Mouse (Mus musculus): ENCODE measurements around the gene Polr2e. TPM values are rescaled to one million over a fixed set of nuclear protein-coding genes. Genes with fewer than 3 reads are reported as not detected.

Gene Polr2e
- 262 and 267 TPM in 2 replicates for polyA plus RNA-seq (2012; rRNA removed)

DNA sequence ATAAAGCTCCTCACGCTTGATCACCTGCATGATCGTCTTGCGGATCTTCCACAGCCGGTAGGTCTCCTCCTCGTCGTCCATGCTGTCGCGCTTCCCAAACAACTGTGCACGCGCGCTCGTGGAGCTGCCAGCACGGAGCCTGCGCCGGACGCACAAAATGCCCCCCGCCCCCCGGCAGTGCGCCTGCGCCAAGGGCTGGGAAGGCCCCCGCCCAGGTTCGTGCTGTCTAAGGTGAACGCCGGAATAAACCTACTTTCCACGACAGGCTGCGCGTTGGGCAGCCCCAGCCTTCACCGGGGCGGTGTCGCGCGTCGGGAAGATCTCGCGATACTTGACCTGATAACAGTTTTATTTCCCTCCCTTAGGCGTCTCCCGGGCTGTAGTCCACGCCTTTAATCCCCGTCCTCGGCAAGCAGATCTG is at the start of gene Polr2e:
Gene Polr2e, minus strand, starts transcription at position 237 of the 421 bp plus-strand sequence.

DNA sequence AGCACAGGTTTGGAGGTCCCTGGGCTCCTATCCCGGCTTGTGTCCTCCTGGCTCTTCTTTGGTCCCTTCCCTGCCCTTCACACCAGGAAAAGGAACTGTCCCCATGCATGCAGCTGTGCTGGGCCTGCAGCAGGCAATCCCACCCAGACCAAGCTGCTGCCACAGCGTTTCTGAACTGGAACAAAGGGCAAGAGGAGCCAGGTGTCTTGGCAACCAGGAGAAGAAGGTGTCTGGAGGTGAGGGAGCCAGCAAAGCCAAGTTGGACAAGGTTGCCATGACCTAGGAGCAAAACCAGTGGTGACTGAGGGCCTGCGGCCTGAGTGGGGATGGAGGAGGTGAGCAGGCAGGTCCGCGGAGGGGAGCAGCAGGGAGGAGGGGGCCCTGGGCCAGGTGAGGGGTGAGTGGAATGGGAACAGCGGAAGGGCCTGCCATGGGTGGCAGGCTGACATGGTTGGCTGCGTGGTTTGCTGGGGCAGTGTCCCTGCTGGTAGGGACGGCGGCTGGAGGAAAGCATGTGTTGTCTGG is 7.5 kb upstream of the Polr2e start, which contains the start of gene Gpx4:
Gene Gpx4, plus strand, starts transcription at position 126 of the 525 bp plus-strand sequence.

DNA sequence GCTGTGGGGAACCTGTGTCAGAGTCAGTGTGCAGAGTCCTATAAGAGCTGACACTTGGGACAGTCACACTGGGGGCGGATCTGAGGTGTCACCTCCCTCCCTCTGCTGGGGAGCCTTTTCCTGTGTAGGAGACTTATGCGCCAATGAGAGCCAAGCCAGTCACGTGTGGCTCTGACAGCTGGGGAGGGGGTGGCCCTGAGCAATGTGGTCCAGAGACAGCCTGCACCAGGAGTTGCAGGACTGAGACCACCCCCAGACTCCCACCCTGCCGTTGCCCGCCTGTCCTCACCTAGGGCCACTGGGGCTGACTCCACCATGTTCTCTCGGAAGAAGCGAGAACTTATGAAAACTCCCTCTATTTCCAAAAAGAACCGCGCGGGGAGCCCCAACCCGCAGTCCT is 23.1 kb downstream of the Polr2e start, which contains the start of gene Arhgap45:
Gene Arhgap45, plus strand, starts transcription at position 143 of the 400 bp plus-strand sequence.

DNA sequence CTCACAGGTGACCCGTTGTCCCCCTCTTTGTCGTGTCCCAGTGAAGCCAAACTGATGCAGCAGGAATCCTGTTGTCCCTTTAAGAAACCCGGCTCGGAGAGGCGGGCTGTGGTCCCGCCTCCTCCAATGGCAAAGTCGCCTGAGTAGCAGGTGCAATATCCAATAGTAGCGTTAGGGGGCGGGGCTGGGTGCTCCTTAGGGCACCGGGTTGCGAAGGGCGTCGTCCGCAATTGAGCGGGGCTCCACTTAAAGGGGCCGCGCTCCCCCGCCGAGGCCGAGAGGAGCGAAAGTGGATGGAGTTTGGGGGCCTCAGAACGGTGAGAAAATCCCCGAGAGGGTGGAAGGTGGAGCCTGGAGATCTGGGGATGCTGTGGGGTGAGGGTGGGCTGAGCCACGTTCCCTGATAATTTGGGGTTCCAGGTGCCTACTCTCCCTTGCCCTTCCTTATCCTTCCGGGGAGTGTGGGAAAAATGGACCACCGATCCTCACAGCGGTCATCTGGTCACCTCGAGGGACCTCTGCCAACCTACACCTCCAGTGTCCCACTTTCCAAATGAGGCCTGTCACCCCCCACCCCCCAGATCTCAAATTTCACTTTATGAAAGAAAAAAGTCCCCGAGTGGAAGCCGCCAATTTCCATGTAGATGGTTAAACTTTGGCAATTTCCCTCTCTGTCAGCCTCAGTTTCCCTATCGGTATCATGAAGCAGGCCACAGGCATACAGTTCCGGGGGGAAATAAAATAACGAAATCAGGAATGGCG is 43.1 kb downstream of the Polr2e start, which contains the start of gene Abca7:
Gene Abca7, plus strand, starts transcription at position 223 of the 762 bp plus-strand sequence.

DNA sequence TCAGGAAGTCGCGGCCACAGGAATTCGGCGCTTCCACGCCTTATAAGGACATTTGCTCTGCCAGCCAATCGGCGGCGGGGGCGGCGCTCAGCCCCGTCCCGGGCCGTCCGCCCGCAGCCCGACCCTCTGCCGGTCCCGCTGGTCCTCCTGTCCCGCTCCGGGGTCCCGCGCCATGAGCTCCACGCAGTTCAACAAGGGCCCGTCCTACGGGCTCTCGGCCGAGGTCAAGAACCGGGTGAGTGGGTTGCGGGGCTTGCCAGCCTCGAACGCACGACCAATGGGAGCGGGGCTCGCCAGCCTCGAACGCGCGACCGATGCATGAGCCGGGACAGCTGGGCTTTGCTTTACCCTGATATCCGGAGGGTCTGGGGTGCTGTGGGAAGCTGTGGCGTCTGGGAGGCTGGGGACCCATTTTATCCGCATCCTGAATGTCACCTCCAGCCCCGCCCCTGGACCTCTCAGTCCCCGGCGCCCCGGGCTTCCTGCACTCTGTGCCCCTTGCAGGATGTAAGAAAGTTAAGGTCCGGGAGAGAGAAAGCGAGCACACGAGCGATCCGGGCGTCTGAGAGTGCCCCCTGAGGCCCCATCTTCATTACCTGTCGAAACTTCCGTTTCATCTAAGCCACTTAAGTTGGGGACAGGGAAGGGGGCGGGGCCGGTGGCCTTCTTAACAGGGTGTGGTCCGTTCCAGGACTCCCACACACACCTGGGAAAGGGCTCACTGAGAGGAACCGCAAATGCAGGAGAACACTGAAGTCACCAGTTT is 50.9 kb downstream of the Polr2e start, which contains the start of gene Cnn2:
Gene Cnn2, plus strand, starts transcription at position 79 of the 766 bp plus-strand sequence.

Other genes with a start within 250 kb of the Polr2e start
- gene Prss57, start 248.8 kb downstream of the Polr2e start, polyA plus RNA-seq (2012; rRNA removed), result 0.10 and 0.13 TPM in 2 replicates
- gene Palm, start 246.2 kb downstream of the Polr2e start, polyA plus RNA-seq (2012; rRNA removed), result 138 and 149 TPM in 2 replicates
- gene Misp, start 218.8 kb downstream of the Polr2e start, polyA plus RNA-seq (2012; rRNA removed), result 0.93 and 0.94 TPM in 2 replicates
- 210 and 249 TPM in 2 replicates for gene Ptbp1, start 185.4 kb downstream of the Polr2e start, polyA plus RNA-seq (2012; rRNA removed)
- gene Prtn3, start 165.3 kb downstream of the Polr2e start, polyA plus RNA-seq (2012; rRNA removed), result 14.8 and 17.6 TPM in 2 replicates
- gene Plppr3, start 165.2 kb downstream of the Polr2e start, polyA plus RNA-seq (2012; rRNA removed), result 764 and 843 TPM in 2 replicates
- 0.29 and 0.48 TPM in 2 replicates for gene Elane, start 153.5 kb downstream of the Polr2e start, polyA plus RNA-seq (2012; rRNA removed)
- gene Cfd, start 148.9 kb downstream of the Polr2e start, polyA plus RNA-seq (2012; rRNA removed), result 0.32 and 0.45 TPM in 2 replicates
- gene Med16, start 130.9 kb downstream of the Polr2e start, polyA plus RNA-seq (2012; rRNA removed), result 72.2 and 72.6 TPM in 2 replicates
- not detected in 2 replicates for gene Gm26602, start 128.9 kb downstream of the Polr2e start, polyA plus RNA-seq (2012; rRNA removed)
- gene Kiss1r, start 122.8 kb downstream of the Polr2e start, polyA plus RNA-seq (2012; rRNA removed), result 2.9 and 3.3 TPM in 2 replicates
- 151 and 165 TPM in 2 replicates for gene R3hdm4, start 118.6 kb downstream of the Polr2e start, polyA plus RNA-seq (2012; rRNA removed)
- 5.7 and 5.8 TPM in 2 replicates for gene Arid3a, start 112.8 kb downstream of the Polr2e start, polyA plus RNA-seq (2012; rRNA removed)
- 56.8 and 61.0 TPM in 2 replicates for gene Wdr18, start 79.6 kb downstream of the Polr2e start, polyA plus RNA-seq (2012; rRNA removed)
- gene Grin3b, start 69.1 kb downstream of the Polr2e start, polyA plus RNA-seq (2012; rRNA removed), result 0.28 and 0.36 TPM in 2 replicates
- gene Tmem259, start 55.5 kb downstream of the Polr2e start, polyA plus RNA-seq (2012; rRNA removed), result 232 and 237 TPM in 2 replicates
- 24.5 and 48.2 TPM in 2 replicates for gene Cnn2, start 51.2 kb downstream of the Polr2e start, polyA plus RNA-seq (2012; rRNA removed)
- gene Abca7, start 43.3 kb downstream of the Polr2e start, polyA plus RNA-seq (2012; rRNA removed), result 11.6 and 12.4 TPM in 2 replicates
- gene Arhgap45, start 23.1 kb downstream of the Polr2e start, polyA plus RNA-seq (2012; rRNA removed), result 4.7 and 6.9 TPM in 2 replicates
- 405 and 406 TPM in 2 replicates for gene Gpx4, start 7.4 kb upstream of the Polr2e start, polyA plus RNA-seq (2012; rRNA removed)
- 28.9 and 30.5 TPM in 2 replicates for gene Sbno2, start 65.8 kb upstream of the Polr2e start, polyA plus RNA-seq (2012; rRNA removed)
- 122 and 127 TPM in 2 replicates for gene Stk11, start 76.0 kb upstream of the Polr2e start, polyA plus RNA-seq (2012; rRNA removed)
- 370 and 392 TPM in 2 replicates for gene Atp5d, start 98.8 kb upstream of the Polr2e start, polyA plus RNA-seq (2012; rRNA removed)
- gene Cbarp, start 101.0 kb upstream of the Polr2e start, polyA plus RNA-seq (2012; rRNA removed), result 141 and 148 TPM in 2 replicates
- 166 and 189 TPM in 2 replicates for gene Midn, start 108.5 kb upstream of the Polr2e start, polyA plus RNA-seq (2012; rRNA removed)
- 465 and 485 TPM in 2 replicates for gene Cirbp, start 126.2 kb upstream of the Polr2e start, polyA plus RNA-seq (2012; rRNA removed)
- 19.6 and 22.3 TPM in 2 replicates for gene 1600002K03Rik, start 133.1 kb upstream of the Polr2e start, polyA plus RNA-seq (2012; rRNA removed)
- 44.2 and 45.0 TPM in 2 replicates for gene Efna2, start 139.7 kb upstream of the Polr2e start, polyA plus RNA-seq (2012; rRNA removed)
- gene Mum1, start 186.6 kb upstream of the Polr2e start, polyA plus RNA-seq (2012; rRNA removed), result 67.3 and 73.6 TPM in 2 replicates
- 288 TPM in 2 replicates for gene Ndufs7, start 209.3 kb upstream of the Polr2e start, polyA plus RNA-seq (2012; rRNA removed)
- gene Gamt, start 221.2 kb upstream of the Polr2e start, polyA plus RNA-seq (2012; rRNA removed), result 15.4 and 28.3 TPM in 2 replicates
- 207 and 232 TPM in 2 replicates for gene Dazap1, start 221.7 kb upstream of the Polr2e start, polyA plus RNA-seq (2012; rRNA removed)